Mouse (Mus musculus) embryonic stem cell, embryonic (primary cell): Measurements from ENCODE around the gene Col18a1.

Experiments used
- CTCF ChIA-PET, 4 experiments: fragments of 300-600 bp in 2 of 4; fragments of 350-600 bp in 2 of 4; sonication (Branson Sonifier 250); formaldehyde crosslinking; loops; one replicate each; lab custom pipeline; 2022; ENCODE audit warnings: inconsistent platforms in 2 of 4; lab: Charles Lee
- POLR2A ChIA-PET, 4 experiments: fragments of 300-600 bp in 2 of 4; fragments of 350-600 bp in 2 of 4; sonication (Branson Sonifier 250); formaldehyde crosslinking; loops; one replicate each; lab custom pipeline; 2022; ENCODE audit warnings: antibody characterized with exemption in 4 of 4, inconsistent platforms in 1 of 4; lab: Charles Lee

Gene Col18a1

DNA sequence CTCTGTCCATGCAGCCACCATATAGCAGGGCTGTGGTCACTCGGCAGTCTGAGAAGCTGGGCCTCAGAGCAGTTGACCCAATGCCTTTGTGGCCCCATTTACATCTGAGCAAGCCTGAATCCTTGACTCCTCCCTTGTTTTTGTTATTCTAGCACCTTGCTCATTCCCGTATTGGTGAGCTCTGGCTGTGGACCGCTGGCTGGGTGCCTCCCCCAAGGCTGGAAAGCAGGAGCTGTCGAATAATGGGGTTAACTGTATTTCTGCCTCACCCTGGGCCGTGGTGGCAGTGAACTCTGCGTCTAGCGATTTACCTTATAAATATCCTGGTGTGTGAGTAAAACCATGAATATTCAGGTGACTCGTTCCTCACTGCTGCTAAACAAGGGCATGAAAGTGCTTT is 149.8 kb downstream of the Col18a1 start:
- CTCF ChIA-PET, result interaction anchor here in 2 of 4 experiments (0.6 to 1.8 kb wide), 6 partner anchors 9 to 288 kb away, joined by 3 to 5 read pairs (median 3); partner anchors contain the start of gene Pcbp3 (in 1 of the 2)

GRCm38 (mm10) chr10:77016080-77016479 is 150.3 kb downstream of the Col18a1 start:
- POLR2A ChIA-PET, result interaction anchor here in 3 of 4 experiments (0.8 to 2.8 kb wide), 13 partner anchors 9 to 196 kb away, joined by 3 to 13 read pairs (median 7); partner anchors contain the start of gene Pcbp3 (in 2 of the 3)
- CTCF ChIA-PET, result interaction anchor here in 2 of 4 experiments (0.7 to 1.8 kb wide), 6 partner anchors 16 to 288 kb away, joined by 3 to 7 read pairs (median 3); partner anchors contain the start of genes Pcbp3 (in 1 of the 2) and Slc19a1 (in 1 of the 2)

More for the DNA sequence above, 149.8 kb downstream of the Col18a1 start:
- POLR2A ChIA-PET, result interaction anchor here in 3 of 4 experiments (0.6 to 2.8 kb wide), 14 partner anchors 10 to 197 kb away, joined by 3 to 13 read pairs (median 6); partner anchors contain the start of gene Pcbp3 (in 2 of the 3)

DNA sequence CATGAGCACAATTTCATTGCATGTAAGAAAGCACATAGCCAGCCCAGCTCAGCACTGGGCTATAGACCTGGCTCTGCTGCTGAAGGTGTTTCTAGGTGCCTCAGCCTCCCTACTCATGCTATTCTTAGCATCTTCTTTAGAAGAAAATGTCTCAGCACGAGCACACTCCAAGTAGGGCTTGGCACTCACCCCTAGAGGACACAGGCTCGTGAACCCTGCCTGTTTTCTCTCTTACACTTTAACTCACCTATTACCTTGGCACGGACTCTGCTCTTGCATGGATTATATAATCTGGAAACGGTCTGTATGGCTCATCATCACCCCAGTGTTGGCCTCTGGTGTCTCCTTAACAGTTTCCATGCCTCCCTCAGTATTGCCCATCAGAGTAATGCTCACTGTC is 154.7 kb downstream of the Col18a1 start:
- ChIA-PET POLR2A (no interaction called here), CTCF (no interaction called here)

- POLR2A ChIA-PET, result interaction anchor here in 3 of 4 experiments (0.7 to 1.8 kb wide), 4 partner anchors 24 to 778 kb away, joined by 3 to 8 read pairs (median 4); no protein-coding TSS in a partner anchor
- CTCF ChIA-PET, result no interaction called here
Observed at GRCm38 (mm10) chr10:77008698-77009097, 157.7 kb downstream of the Col18a1 start.

DNA sequence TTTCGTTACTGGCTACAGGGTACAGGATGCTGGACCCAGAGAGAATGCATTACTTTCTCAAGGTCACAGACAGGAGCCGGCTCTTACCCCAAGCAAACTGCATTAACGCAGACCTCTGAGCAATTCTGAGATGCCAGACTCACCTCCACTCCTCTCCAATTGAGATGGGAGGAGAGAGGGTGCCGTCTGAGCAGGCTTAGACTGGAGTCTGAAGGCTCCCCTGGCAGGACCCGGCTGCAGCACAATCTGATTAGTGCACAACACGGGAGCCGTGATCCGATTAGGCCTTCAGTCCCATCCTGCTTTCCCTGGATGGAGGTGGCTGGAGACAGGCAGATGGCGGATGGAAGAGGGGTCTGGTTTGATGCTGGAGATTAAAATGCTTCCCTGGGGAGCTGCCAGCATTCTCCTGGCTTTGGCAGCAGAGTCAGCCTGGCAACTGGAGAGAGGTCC is 158.2 kb downstream of the Col18a1 start:
- CTCF ChIA-PET, result interaction anchor here in 1 of 4 experiments (0.6 to 0.7 kb wide), 3 partner anchors 96 to 1255 kb away, joined by 3 to 4 read pairs (median 4); no protein-coding TSS in a partner anchor
- POLR2A ChIA-PET, result interaction anchor here (0.6 to 3.5 kb wide), 13 partner anchors 8 to 777 kb away, joined by 3 to 13 read pairs (median 4); partner anchors contain the start of gene Pcbp3 (in 1 of the 4)

GRCm38 (mm10) chr10:77007433-77008108 is 158.8 kb downstream of the Col18a1 start:
- CTCF ChIA-PET, result interaction anchor here in 2 of 4 experiments (0.6 to 0.7 kb wide), 4 partner anchors 96 to 1391 kb away, joined by 3 to 4 read pairs (median 4); no protein-coding TSS in a partner anchor
- POLR2A ChIA-PET, result interaction anchor here (0.6 to 3.5 kb wide), 15 partner anchors 9 to 777 kb away, joined by 3 to 13 read pairs (median 4); partner anchors contain the start of gene Pcbp3 (in 1 of the 4)

DNA sequence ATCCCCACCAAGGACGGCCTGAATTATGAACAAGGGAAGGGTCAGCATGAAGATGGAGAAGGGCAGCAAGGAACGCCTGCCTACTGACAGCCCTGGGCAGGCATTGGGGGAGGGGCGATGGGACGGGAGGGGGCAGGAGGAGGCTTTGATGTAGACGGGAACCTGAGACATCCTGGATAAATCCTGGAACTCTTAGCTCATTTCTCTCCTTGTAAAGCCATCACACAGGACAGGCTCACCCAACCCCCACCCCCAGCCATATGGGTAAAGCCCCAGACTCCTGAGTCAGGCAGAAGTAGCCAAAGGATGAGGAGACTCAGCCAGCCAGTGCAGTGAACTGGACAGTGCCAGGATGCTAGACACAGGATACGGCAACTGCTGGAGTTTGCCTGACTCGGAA is 161.4 kb downstream of the Col18a1 start:
- ChIA-PET POLR2A (interaction anchor here in 3 of 4 experiments (0.5 to 3.5 kb wide), 6 partner anchors 11 to 253 kb away, joined by 3 to 13 read pairs (median 4); partner anchors contain the start of genes Pcbp3 (in 2 of the 3) and Slc19a1 (in 1 of the 3)), CTCF (no interaction called here)
